Mouse (Mus musculus): Measurements from ENCODE around the gene Ptpn1.

DNA sequence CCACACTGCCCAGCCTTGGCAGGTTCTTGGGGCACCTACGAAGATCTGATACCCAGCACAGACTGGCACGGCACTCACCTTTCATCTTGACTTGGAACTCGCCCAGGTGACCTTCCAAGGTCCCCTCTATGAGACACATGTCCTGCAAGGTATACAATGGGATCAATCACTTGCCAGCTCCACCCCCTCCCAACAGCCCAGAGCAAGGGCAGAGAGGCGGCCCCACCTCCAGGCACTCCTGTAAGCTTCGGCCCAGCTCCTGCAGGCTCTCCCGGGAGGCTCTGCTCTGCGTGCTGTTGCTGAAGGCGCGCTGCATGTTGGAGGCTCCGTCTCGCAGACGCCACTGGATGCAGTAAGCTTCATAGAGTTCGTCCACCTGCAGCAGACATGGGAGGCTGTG, 61.4 kb downstream of the Ptpn1 start:
- TF ChIP-seq CTCF (IDR thresholded peaks at IDR 0.05; ENCODE audit: low read depth, low read length) (no peak), POLR2A (IDR thresholded peaks at IDR 0.05; ENCODE audit: extremely low read depth, insufficient read depth, low read length) (no peak)

Data from liver, adult 2 months (tissue).